Mouse (Mus musculus): Measurements from ENCODE around the gene Map2k2. TPM values are rescaled to one million over a fixed set of nuclear protein-coding genes. Genes with fewer than 3 reads are reported as not detected.

Map2k2 gene
- total and polyA plus RNA-seq, 3 experiments = 147 to 212 TPM; not detected in 1

DNA sequence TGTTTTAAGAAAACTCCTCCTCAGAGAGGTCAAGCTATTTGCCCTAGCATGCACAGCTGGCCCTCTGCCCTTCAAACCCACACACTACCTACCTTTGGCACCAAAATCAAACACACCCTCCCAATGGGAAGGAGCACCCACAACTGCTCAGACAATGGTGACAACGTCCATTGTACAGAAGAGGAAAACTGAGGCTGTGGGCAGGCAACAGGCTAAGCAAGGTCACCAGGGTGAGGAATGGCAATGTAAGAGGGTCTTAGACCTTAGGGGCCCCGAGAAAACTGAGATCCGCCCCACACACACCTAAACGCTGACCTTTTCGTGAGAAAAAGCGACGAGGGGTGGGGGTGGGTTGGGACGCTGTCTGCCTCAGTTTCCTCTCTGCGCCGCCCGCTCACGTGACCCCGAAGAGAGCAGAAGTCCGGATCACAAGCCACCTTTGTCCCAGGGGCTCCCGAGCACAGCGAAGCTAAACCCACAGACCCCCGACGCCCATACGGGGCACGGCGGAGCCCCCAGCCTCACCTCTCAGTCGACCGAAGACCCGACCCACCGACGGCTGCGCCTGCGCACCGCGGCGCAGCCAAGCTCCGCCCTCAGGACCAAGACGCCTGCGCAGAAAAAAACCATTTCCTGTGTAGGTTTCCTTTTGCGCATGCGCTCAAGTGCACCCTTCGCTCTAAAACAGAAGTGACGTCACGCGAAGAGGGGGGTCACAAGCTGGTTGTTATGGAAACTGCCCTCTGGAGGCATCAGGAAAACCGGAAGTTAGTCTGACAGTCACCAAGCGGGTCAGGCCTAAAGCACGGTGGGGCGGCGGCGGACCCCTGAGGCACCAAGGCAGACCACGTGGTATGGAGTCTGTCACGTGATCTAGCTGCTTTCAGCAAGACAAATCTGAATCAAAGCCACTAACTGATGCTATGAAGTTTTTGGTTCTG lies 45.8 kb upstream of the Map2k2 start, which contains the start of gene Sgta:
Sgta (minus strand) TSS at position 579 of the 941 bp plus-strand sequence.
- Histone ChIP-seq H3K27ac (ENCODE audit: control insufficient read depth, low read depth, low read length) (no peak within 1 kb of the TSS), H3K4me1 (ENCODE audit: control insufficient read depth in 1 of 2, insufficient read depth in 2 of 2, low read length in 2 of 2) (peaks cover 3 to 8% of the 10 kb centered on the region in 2 experiments; a peak in 2 of 4 replicates), H3K9ac (ENCODE audit: control insufficient read depth, low read depth, low read length, poor library complexity, severe bottlenecking) (peak within 1 kb of the TSS; percentile 83)
- 0 out of 2 replicates have a peak, but pooled peaks have one; percentile 1 for TF ChIP-seq TCF12 (IDR thresholded peaks at IDR 0.05; ENCODE audit: low read depth, low read length)
- peak; percentile 86 for TF ChIP-seq ZNF384 (IDR thresholded peaks at IDR 0.05; ENCODE audit: low read depth, low read length)
- peak; percentile 97 for TF ChIP-seq MXI1 (IDR thresholded peaks at IDR 0.05; ENCODE audit: low read depth, low read length)
- no peak for TF ChIP-seq CTCF (IDR thresholded peaks at IDR 0.05 in 2 of 3, conservative IDR thresholded peaks at IDR 0.05 in 1 of 3; ENCODE audit: control insufficient read depth in 1 of 3, insufficient read depth in 1 of 3, low read depth in 2 of 3, low read length in 3 of 3, poor library complexity in 1 of 3, severe bottlenecking in 1 of 3)
- TF ChIP-seq KAT2A (conservative IDR thresholded peaks at IDR 0.05; ENCODE audit: low read depth, low read length) = no peak; the same call in 1 of the 2 replicates
- peak; percentile 82 for TF ChIP-seq TBP (IDR thresholded peaks at IDR 0.05; ENCODE audit: low read depth, low read length)
- no peak for TF ChIP-seq CHD1 (IDR thresholded peaks at IDR 0.05; ENCODE audit: low read depth, low read length)
- TF ChIP-seq POLR2AphosphoS5 (IDR thresholded peaks at IDR 0.05; ENCODE audit: borderline replicate concordance, low read depth, low read length) = no peak
- peak; percentile 76 for TF ChIP-seq ETS1 (IDR thresholded peaks at IDR 0.05; ENCODE audit: low read depth, low read length)
- no peak for TF ChIP-seq MEF2A (IDR thresholded peaks at IDR 0.05; ENCODE audit: extremely low read depth, insufficient replicate concordance, low read depth, low read length, poor library complexity, severe bottlenecking)
- peak; percentile 92 for TF ChIP-seq ELF1 (IDR thresholded peaks at IDR 0.05; ENCODE audit: low read depth, low read length)
- TF ChIP-seq ZKSCAN1 (IDR thresholded peaks at IDR 0.05; ENCODE audit: low read depth, low read length) = no peak
- TF ChIP-seq SIN3A (IDR thresholded peaks at IDR 0.05; ENCODE audit: low read length) = peak; percentile 96
- peak; percentile 85; the same call in 1 of the 2 replicates for TF ChIP-seq BHLHE40 (IDR thresholded peaks at IDR 0.05; ENCODE audit: borderline replicate concordance, low read depth, low read length)
- peak; percentile 99 for TF ChIP-seq MAX (IDR thresholded peaks at IDR 0.05; ENCODE audit: low read length)
- TF ChIP-seq POLR2AphosphoS2 (IDR thresholded peaks at IDR 0.05; ENCODE audit: low read length) = peak; percentile 67; the same call in 1 of the 2 replicates
- no peak for TF ChIP-seq MYB (IDR thresholded peaks at IDR 0.05; ENCODE audit: low read depth, low read length)
- TF ChIP-seq MAZ (IDR thresholded peaks at IDR 0.05; ENCODE audit: low read depth, low read length) = peak; percentile 66
- TF ChIP-seq RCOR1 (IDR thresholded peaks at IDR 0.05; ENCODE audit: low read depth, low read length) = peak; percentile 91
- no peak for TF ChIP-seq SMC3 (IDR thresholded peaks at IDR 0.05; ENCODE audit: low read depth, low read length)
- TF ChIP-seq EP300 (IDR thresholded peaks at IDR 0.05; ENCODE audit: low read depth in 1 of 2, low read length in 2 of 2) = no peak; a peak in 1 of 4 replicates
- TF ChIP-seq USF2 (IDR thresholded peaks at IDR 0.05; ENCODE audit: borderline replicate concordance in 1 of 2, insufficient read depth in 1 of 2, low read depth in 1 of 2, low read length in 2 of 2) = peak; percentile 94 to 97
- TF ChIP-seq CHD2 (IDR thresholded peaks at IDR 0.05; ENCODE audit: low read length) = no peak
- peak; percentile 99 for TF ChIP-seq NRF1 (IDR thresholded peaks at IDR 0.05; ENCODE audit: insufficient read depth, low read depth, low read length, poor library complexity, severe bottlenecking)
- no peak for TF ChIP-seq UBTF (IDR thresholded peaks at IDR 0.05; ENCODE audit: borderline replicate concordance, insufficient read depth, low read depth, low read length)
- TF ChIP-seq GATA1 (IDR thresholded peaks at IDR 0.05; ENCODE audit: low read depth, low read length) = no peak
- TF ChIP-seq ZC3H11A (IDR thresholded peaks at IDR 0.05; ENCODE audit: low read depth, low read length) = no peak
- peak; percentile 86 for TF ChIP-seq MYC (IDR thresholded peaks at IDR 0.05; ENCODE audit: low read depth, low read length)
- peak; percentile 40 to 95; a peak in 3 of 4 replicates for TF ChIP-seq POLR2A (IDR thresholded peaks at IDR 0.05; ENCODE audit: control insufficient read depth in 1 of 2, insufficient read depth in 1 of 2, low read depth in 1 of 2, low read length in 2 of 2, poor library complexity in 1 of 2)
- peak; percentile 94 for TF ChIP-seq USF1 (IDR thresholded peaks at IDR 0.05; ENCODE audit: low read depth, low read length)
- TF ChIP-seq HCFC1 (IDR thresholded peaks at IDR 0.05; ENCODE audit: low read depth, low read length) = peak; percentile 92
- no peak for TF ChIP-seq JUND (IDR thresholded peaks at IDR 0.05; ENCODE audit: low read depth, low read length)
- no peak for TF ChIP-seq MAFK (IDR thresholded peaks at IDR 0.05; ENCODE audit: borderline replicate concordance, low read depth, low read length)
- no peak for TF ChIP-seq RAD21 (IDR thresholded peaks at IDR 0.05; ENCODE audit: low read depth, low read length)
- no peak for TF ChIP-seq ZMIZ1 (IDR thresholded peaks at IDR 0.05; ENCODE audit: low read depth, low read length)

More for the DNA sequence above, 45.8 kb upstream of the Map2k2 start, which contains the start of gene Sgta:
- Histone ChIP-seq H3K79me2 (ENCODE audit: control insufficient read depth, insufficient read depth, low read length, poor library complexity) (peaks cover 42% of the 10 kb centered on the region), H3K27me3 (ENCODE audit: control insufficient read depth in 1 of 2, insufficient read depth in 2 of 2, low read length in 2 of 2) (no peaks in the 10 kb centered on the region), H3K4me3 (ENCODE audit: control insufficient read depth in 1 of 2, insufficient read depth in 1 of 2, low read depth in 2 of 2, low read length in 2 of 2) (peak within 1 kb of the TSS; percentile 79 to 90), H3K36me3 (ENCODE audit: control insufficient read depth in 1 of 2, insufficient read depth in 2 of 2, low read length in 2 of 2) (peaks cover 0 to 2% of the 10 kb centered on the region in 2 experiments; a peak in 2 of 4 replicates), H3K9me3 (replicated peaks; ENCODE audit: insufficient read depth, low read length) (no peaks in the 10 kb centered on the region)
- peak; percentile 99 for DNase-seq (ENCODE audit: low read depth, low spot score)

Data from MEL (cell line).